10 mouse cellular contexts compared by ENCODE assay signal in the genomic region with DNA sequence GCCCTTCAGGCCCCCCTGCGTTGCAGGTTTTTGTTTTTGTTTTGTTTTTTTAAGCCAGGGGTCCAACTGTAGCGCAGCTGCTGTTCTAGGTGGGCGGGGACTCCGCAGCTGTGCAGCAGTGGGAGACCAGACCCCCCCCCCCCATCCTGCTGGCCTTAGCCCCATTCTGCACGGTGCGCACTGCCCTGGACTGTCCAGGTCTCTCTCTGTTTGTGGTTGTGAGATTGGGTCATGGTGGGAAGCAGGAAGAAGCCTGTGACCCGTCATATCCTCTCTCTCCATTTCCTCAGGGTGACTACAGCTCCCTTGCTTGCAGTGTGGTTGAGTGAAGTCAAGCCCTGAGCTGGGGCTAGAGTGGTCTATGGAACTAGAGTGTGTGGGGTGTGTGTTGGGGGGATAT.
A peak's percentile ranks its signal among the peaks of the same experiment; 100 is the strongest.
DNase-seq lines count a peak whose midpoint lies in the region; ATAC-seq lines count a peak whose summit lies in the region.
"Had no signal": no experiment of that assay in that cellular context is flagged by ENCODE, and none has a peak within 500 bp of the region (broad histone marks: within the 10 kb centered on the region; RNA-seq: fewer than 3 reads in every experiment).

No protein-coding gene starts in this region.

- no peaks in the 10 kb centered on the region for H3K36me3 ChIP-seq in forebrain, embryonic 12.5 days (replicated peaks)
- H3K36me3 ChIP-seq in forebrain, embryonic 13.5 days (ENCODE audit: poor library complexity, severe bottlenecking) = no peaks in the 10 kb centered on the region
- H3K36me3 ChIP-seq in lung, embryonic 15.5 days = no peaks in the 10 kb centered on the region
- 0 out of 2 replicates have a peak, but pooled peaks cover 5% of the 10 kb centered on the region for H3K36me3 ChIP-seq in liver, embryonic 12.5 days
- no peaks in the 10 kb centered on the region for H3K36me3 ChIP-seq in stomach, embryonic 15.5 days

- no peak overlapping the region for H3K9ac ChIP-seq in forebrain, embryonic 12.5 days
- no peak overlapping the region for H3K9ac ChIP-seq in forebrain, embryonic 13.5 days
- H3K9ac ChIP-seq in lung, embryonic 15.5 days = no peak overlapping the region
- no peak overlapping the region for H3K9ac ChIP-seq in liver, embryonic 12.5 days
- H3K9ac ChIP-seq in stomach, embryonic 15.5 days = no peak overlapping the region

- H3K27me3 ChIP-seq in forebrain, embryonic 12.5 days = no peaks in the 10 kb centered on the region
- H3K27me3 ChIP-seq in forebrain, embryonic 13.5 days = no peaks in the 10 kb centered on the region
- H3K27me3 ChIP-seq in lung, embryonic 15.5 days = no peaks in the 10 kb centered on the region
- H3K27me3 ChIP-seq in liver, embryonic 12.5 days (replicated peaks) = no peaks in the 10 kb centered on the region
- no peaks in the 10 kb centered on the region for H3K27me3 ChIP-seq in stomach, embryonic 15.5 days (replicated peaks)

- ATAC-seq in forebrain, embryonic 12.5 days (ENCODE audit: low FRiP score) = 0 out of 2 replicates have a peak, but pooled peaks have one; percentile 11
- no peak for ATAC-seq in forebrain, embryonic 13.5 days
- peak; percentile 20; the same call in 1 of the 2 replicates for ATAC-seq in lung, embryonic 15.5 days (ENCODE audit: borderline replicate concordance, extremely low read depth, low FRiP score, low TSS enrichment)
- peak; percentile 34; the same call in 1 of the 2 replicates for ATAC-seq in liver, embryonic 12.5 days
- peak; percentile 28; the same call in 1 of the 2 replicates for ATAC-seq in stomach, embryonic 15.5 days (ENCODE audit: insufficient read depth, low FRiP score, low read depth)

- peaks cover 41% of the 10 kb centered on the region for H3K4me1 ChIP-seq in forebrain, embryonic 12.5 days
- peaks cover 52% of the 10 kb centered on the region for H3K4me1 ChIP-seq in forebrain, embryonic 13.5 days
- H3K4me1 ChIP-seq in lung, embryonic 15.5 days = peaks cover 64% of the 10 kb centered on the region
- peaks cover 84% of the 10 kb centered on the region for H3K4me1 ChIP-seq in liver, embryonic 12.5 days
- H3K4me1 ChIP-seq in stomach, embryonic 15.5 days = peaks cover 41% of the 10 kb centered on the region

- H3K4me2 ChIP-seq in forebrain, embryonic 12.5 days = no peak overlapping the region
- H3K4me2 ChIP-seq in forebrain, embryonic 13.5 days = no peak overlapping the region
- H3K4me2 ChIP-seq in lung, embryonic 15.5 days = no peak overlapping the region
- H3K4me2 ChIP-seq in liver, embryonic 12.5 days = no peak overlapping the region
- no peak overlapping the region for H3K4me2 ChIP-seq in stomach, embryonic 15.5 days

- no peaks in the 10 kb centered on the region for H3K9me3 ChIP-seq in forebrain, embryonic 12.5 days
- H3K9me3 ChIP-seq in forebrain, embryonic 13.5 days (replicated peaks) = no peaks in the 10 kb centered on the region
- H3K9me3 ChIP-seq in lung, embryonic 15.5 days = no peaks in the 10 kb centered on the region
- H3K9me3 ChIP-seq in liver, embryonic 12.5 days (replicated peaks) = no peaks in the 10 kb centered on the region
- no peaks in the 10 kb centered on the region for H3K9me3 ChIP-seq in stomach, embryonic 15.5 days

- WGBS in forebrain, embryonic 12.5 days = 76% methylated on average over 7 of the region's 7 CpGs
- 83% methylated on average over 7 of the region's 7 CpGs for WGBS in forebrain, embryonic 13.5 days
- 69% methylated on average over 7 of the region's 7 CpGs for WGBS in lung, embryonic 15.5 days
- WGBS in liver, embryonic 12.5 days (ENCODE audit: insufficient replicate concordance) = 59% methylated on average over 7 of the region's 7 CpGs
- WGBS in stomach, embryonic 15.5 days = 66% methylated on average over 7 of the region's 7 CpGs

- H3K4me3 ChIP-seq in forebrain, embryonic 12.5 days (replicated peaks) = no peak overlapping the region
- no peak overlapping the region for H3K4me3 ChIP-seq in forebrain, embryonic 13.5 days
- H3K4me3 ChIP-seq in lung, embryonic 15.5 days = no peak overlapping the region
- no peak overlapping the region for H3K4me3 ChIP-seq in liver, embryonic 12.5 days
- H3K4me3 ChIP-seq in stomach, embryonic 15.5 days (replicated peaks) = no peak overlapping the region

- H3K27ac ChIP-seq in forebrain, embryonic 12.5 days = 0 out of 2 replicates have a peak overlapping the region, but pooled peaks have one; percentile 59
- no peak overlapping the region; the same call in 1 of the 2 replicates for H3K27ac ChIP-seq in forebrain, embryonic 13.5 days
- H3K27ac ChIP-seq in lung, embryonic 15.5 days = no peak overlapping the region
- H3K27ac ChIP-seq in liver, embryonic 12.5 days = no peak overlapping the region
- H3K27ac ChIP-seq in stomach, embryonic 15.5 days = no peak overlapping the region

- DNase-seq in lung, postnatal 10 days = no peak
- no peak for DNase-seq in cerebellum, adult 11-12 months
- DNase-seq in lung, postnatal 25 days (ENCODE audit: low spot score) = no peak
- DNase-seq: B cell, adult 2 months; lung, postnatal 4 days had no signal
